Mouse (Mus musculus): ENCODE results near the gene Plch2. TPM values are rescaled to one million over a fixed set of nuclear protein-coding genes. Genes with fewer than 3 reads are reported as not detected.
A peak's percentile ranks its signal among the peaks of the same experiment; 100 is the strongest.

The Plch2 gene
- total RNA-seq, 1 experiment from 2014 or later = 0.33 TPM

GRCm38 (mm10) chr4:155074418-155074817 lies 17.8 kb upstream of the Plch2 start:
- no peak for DNase-seq

- no peak for DNase-seq
Measured at GRCm38 (mm10) chr4:155070921-155071320, 14.3 kb upstream of the Plch2 start.

DNA sequence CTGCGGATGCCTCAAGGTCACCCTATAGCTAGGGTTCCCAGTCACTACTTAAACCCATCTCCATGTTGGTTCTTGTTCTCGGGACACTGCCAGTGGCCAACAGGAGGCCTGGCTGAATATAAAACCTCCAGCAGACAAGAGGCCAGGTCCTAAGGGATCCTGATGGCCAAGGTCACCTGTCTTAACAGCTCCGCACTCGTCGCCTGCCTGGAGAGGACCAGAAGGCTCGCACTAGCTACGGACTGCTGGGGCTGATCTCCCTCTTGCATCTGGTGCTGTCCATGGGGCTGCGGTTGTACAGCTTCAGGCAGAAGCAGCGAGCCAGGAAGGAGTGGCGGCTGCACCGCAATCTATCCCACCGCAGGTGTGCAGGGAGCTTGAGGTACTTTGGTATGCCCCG lies 13.6 kb upstream of the Plch2 start:
- no peak for DNase-seq

DNA sequence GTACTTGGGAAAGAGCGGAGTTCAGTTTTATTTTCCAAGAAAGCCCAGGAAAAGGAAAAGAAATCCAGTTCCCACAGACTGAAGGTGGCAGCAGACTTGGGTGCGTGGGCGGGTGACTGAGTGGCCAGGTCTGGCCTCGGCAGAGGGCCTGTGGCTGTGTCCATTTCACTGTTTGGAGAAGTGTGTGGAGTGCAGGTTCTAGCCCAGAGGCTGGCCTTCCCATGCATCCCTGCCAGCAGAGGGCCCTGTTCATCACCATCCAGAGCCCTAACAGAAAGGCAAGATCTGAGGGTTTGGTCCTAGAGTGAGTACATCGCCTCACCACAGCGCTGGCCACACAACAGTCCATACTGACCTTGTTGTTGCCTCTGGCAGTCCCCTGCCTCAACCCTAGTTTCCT lies 12.6 kb upstream of the Plch2 start:
- DNase-seq = peak; percentile 40

GRCm38 (mm10) chr4:155068357-155068972 lies 11.9 kb upstream of the Plch2 start:
- DNase-seq = peak; percentile 49

- DNase-seq = peak; percentile 99
Measured at GRCm38 (mm10) chr4:155066834-155067522, 10.4 kb upstream of the Plch2 start, which contains the start of gene Pex10. Gene Pex10, plus strand, starts transcription at chr4:155067016.

GRCm38 (mm10) chr4:155065970-155066833 lies 9.6 kb upstream of the Plch2 start:
- DNase-seq = peak; percentile 91

- DNase-seq = no peak
Measured at GRCm38 (mm10) chr4:155064474-155064873, 7.9 kb upstream of the Plch2 start.

GRCm38 (mm10) chr4:155063895-155064294 lies 7.3 kb upstream of the Plch2 start:
- DNase-seq = no peak

DNA sequence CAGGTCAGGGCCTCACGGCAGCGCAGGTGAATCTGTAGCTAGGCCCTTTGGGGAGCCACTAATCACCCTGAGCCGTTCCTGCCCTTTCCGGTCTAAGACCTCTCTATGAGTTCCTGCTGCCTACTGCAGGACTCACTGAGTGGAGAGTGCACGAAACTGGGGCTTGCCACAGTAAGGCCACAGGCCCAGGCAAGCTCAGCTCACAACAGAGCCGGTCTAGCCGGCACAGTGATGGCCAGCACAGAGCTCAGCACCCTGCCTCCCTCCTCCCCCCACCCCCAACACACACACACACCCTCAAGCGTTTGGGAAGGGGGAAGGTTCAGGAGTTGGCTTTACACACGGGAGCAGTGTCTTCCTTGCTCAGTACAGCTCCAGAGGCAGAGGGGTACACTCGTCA lies 1.7 kb upstream of the Plch2 start:
- no peak for DNase-seq

DNA sequence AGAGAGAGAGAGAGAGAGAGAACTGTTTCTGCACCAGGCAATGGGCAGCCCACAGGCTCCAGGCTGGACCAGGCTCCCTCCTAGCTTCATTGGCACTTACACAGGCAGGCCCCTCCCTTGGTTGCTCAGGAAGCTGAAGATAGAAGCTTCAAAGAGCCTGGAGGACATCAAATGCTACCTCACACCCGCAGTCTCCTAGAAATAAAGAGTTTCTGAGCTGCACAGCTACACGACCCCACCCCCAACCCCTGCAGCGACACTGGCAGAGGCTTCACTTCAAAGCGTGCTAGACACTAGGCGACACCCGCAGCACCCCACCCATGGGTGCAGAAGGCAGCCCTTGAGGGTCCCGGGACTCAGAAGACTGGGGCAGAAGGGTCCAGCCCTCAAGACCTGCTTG lies 6.5 kb downstream of the Plch2 start:
- no peak for DNase-seq

DNA sequence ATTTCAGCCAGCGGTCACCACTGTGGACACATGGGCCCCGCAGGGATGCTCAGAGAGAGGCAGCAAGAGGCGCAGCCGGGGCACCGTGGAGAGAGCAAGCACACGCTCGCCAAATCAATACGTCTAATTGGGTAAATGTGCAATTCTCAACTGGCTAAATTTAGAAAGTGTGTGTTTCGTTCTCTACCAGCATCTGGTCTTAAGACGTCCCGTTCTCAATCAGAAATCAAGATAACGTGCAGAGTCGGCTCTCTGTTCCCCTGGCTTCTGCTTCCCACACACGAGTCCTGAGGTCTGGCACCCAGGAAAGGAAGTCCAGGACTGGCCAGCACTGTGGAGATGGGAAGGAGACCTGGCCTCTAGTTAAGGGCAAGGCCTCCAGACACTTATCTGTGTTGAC lies 9.9 kb downstream of the Plch2 start:
- no peak for DNase-seq

DNA sequence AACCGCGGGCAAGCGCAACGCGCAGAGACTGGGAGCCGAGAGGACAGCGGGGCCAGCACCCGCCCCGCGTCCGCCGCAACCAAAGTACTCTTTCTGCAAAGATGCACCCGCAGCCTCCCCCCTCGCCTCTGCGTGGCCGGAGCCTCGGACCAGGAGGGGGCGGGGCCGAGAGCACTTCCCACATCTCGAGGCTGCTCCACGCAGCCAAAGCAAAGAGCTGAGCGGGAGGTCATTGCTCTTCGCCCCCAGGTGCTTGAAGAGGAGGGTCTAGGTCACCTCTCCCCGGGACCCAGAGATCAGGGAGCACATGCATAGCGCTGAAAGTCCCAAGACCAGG lies 13.3 kb downstream of the Plch2 start:
- no peak for DNase-seq

GRCm38 (mm10) chr4:155042606-155043288 lies 13.8 kb downstream of the Plch2 start:
- no peak for DNase-seq

GRCm38 (mm10) chr4:155040696-155041095 lies 15.9 kb downstream of the Plch2 start:
- DNase-seq = no peak

- DNase-seq = no peak
Measured at GRCm38 (mm10) chr4:155040197-155040596, 16.4 kb downstream of the Plch2 start.

GRCm38 (mm10) chr4:155034787-155035186 lies 21.8 kb downstream of the Plch2 start:
- no peak for DNase-seq

DNA sequence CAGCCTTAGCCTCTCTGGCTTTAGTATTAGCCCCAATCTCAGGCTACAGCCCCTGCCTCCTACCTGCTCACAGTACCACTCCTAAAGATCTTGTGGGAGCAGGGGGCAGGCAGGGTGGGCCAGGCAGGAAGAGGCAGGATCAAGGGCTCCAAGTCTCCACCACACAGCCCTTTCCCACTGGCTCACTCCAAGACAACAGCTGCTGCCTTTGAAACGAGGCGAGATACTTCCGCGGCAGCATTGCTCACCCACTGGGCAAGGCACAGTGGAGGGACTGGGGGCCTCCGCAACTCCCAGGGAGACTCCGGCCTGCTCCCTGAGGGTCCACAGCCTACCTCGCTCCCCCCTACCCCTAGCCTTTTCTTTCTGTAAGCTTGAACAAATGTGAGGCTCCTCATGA lies 22.4 kb downstream of the Plch2 start:
- no peak for DNase-seq

DNA sequence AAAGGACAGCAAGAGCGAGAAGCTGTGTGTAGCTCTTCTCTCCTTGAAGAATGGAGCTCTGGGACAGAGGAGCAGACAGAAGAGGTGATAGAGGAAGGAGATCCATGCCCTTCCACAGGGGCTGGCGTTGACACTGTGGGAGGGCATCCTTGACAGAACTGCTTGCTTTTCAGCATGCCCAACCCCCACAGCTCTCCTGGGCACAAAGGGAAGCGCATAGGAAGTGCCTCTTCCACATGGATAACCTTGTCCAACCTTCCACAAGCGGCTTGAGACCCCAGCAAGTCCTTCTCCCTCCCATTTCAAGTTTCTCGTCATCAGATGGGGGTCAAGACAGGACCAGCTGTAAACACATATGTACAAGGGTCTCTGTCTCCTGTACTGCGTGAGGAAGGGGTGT lies 23.5 kb downstream of the Plch2 start:
- DNase-seq = no peak

DNA sequence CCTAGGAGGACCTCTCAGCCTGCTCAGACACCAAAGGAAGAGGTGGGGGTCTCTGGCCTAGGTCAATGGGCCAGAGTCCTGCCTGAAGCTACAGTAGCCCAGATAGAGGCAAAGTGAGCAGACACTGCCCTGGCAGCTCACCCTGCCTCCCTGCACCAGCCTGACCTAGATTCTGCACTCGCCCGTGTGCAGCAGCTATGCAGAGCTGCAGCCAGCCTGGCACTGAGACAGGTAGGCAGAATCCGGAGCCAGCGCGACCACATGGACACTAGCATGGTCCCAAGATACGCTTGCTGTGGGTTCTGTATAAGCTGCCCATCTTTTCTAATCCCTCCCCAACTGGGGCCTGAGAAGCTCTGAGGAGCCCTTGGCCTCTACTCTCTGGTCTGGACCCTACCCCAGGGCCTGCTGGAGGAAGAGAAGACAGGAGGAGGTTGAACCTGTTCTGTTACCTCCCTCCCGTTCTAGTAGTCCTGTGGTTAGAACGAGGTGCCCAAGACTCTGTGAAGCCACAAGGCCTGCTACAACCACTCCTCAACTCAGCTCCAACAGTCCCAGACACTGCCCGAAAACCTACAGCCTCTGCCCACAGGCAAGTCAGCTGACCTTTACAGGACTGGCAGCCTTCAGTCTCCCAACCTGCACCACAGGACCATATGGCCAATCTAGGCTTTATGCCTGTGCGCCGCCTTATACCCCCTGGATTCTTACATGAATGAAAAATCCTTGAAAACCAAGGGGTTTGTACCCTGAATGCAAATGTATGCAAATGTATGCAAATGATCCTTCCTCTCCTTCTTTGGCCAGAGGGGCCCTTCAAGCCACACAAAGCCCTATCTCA lies 32.2 kb downstream of the Plch2 start:
- no peak for DNase-seq

DNA sequence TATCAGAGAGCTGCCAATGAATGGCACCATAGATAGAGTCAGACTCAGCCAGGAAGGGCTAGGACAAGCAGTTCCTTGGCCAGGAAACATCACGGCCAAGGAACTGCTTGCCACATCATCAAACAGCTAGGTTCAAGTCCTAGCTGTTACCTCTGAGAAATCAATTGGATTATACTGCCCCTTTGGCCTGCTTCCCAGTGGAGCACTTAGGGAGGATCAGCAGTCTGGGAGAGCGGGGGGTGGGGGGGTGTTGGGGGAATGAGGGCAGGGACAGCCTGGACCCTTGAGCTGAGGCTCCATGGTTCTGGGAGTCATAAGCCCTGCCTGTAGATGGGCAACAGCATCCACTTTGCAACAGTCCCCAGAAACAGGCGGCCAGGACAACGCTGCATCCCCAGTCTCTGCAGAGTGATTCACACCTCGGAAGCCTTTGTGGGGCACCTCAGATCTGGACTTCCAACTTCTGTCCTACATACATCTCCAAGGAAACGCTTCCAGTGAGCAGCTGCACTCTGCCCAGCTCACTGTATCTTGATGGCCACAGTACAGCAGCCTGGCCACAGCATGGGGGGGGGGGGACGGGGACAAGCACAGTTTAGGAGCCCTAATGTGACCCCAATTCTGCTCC lies 34.2 kb downstream of the Plch2 start:
- no peak for DNase-seq
